Mouse (Mus musculus) MEL (cell line): ENCODE measurements at regions not wholly inside any gene's neighbourhood (a gene's known extent, or its start where the extent isn't known, plus 50 kb on each side); places are given as distances from the start of the nearest gene placed in this dataset.
A peak's percentile ranks its signal among the peaks of the same experiment; 100 is the strongest.

ENCODE experiments used
- DNase-seq: peaks from one replicate; pipeline ENCODE4 v3.0.0; 2011; ENCODE audit warnings: low read depth, low spot score
- H3K27ac ChIP-seq: 2 replicates; pipeline ENCODE4 v1.5.1; 2012; ENCODE audit warnings: low read depth, mild to moderate bottlenecking, control low read depth, low read length, moderate library complexity; ENCODE audit not compliant: control insufficient read depth
- H3K27me3 ChIP-seq, 2 experiments: fragments of 150-350 bp in 1 of 2; sonication (generic) in 1 of 2; 2 replicates each; pipeline ENCODE4 v1.6.1; 2012; ENCODE audit warnings: low read length in 2 of 2, mild to moderate bottlenecking in 2 of 2, improper control_type of control experiment in 1 of 2, moderate library complexity in 1 of 2; ENCODE audit not compliant: insufficient read depth in 2 of 2, control insufficient read depth in 1 of 2
- H3K36me3 ChIP-seq, 2 experiments: 2 replicates each; pipeline ENCODE4 v1.6.1; 2012 to 2014; ENCODE audit warnings: low read length in 2 of 2, improper control_type of control experiment in 1 of 2, inconsistent platforms in 1 of 2, mild to moderate bottlenecking in 1 of 2; ENCODE audit not compliant: insufficient read depth in 2 of 2, control insufficient read depth in 1 of 2
- H3K4me1 ChIP-seq, 2 experiments: fragments of 150-350 bp in 1 of 2; sonication (generic) in 1 of 2; 2 replicates each; pipeline ENCODE4 v1.6.1; 2012; ENCODE audit warnings: low read length in 2 of 2, improper control_type of control experiment in 1 of 2, mild to moderate bottlenecking in 1 of 2; ENCODE audit not compliant: insufficient read depth in 2 of 2, control insufficient read depth in 1 of 2
- H3K4me3 ChIP-seq, 2 experiments: fragments of 150-350 bp in 1 of 2; sonication (generic) in 1 of 2; 2 replicates each; pipeline ENCODE4 v1.5.1; 2012; ENCODE audit warnings: low read depth in 2 of 2, low read length in 2 of 2, mild to moderate bottlenecking in 2 of 2, moderate library complexity in 2 of 2, control low read depth in 1 of 2, improper control_type of control experiment in 1 of 2; ENCODE audit not compliant: control insufficient read depth in 1 of 2, insufficient read depth in 1 of 2
- H3K79me2 ChIP-seq: 2 replicates; pipeline ENCODE4 v1.6.1; 2012; ENCODE audit warnings: mild to moderate bottlenecking, low read length, moderate library complexity; ENCODE audit not compliant: control insufficient read depth, poor library complexity, insufficient read depth
- H3K9ac ChIP-seq: 2 replicates; pipeline ENCODE4 v1.6.1; 2012; ENCODE audit warnings: low read depth, mild to moderate bottlenecking, control low read depth, low read length, moderate library complexity; ENCODE audit not compliant: control insufficient read depth, poor library complexity, severe bottlenecking
- H3K9me3 ChIP-seq: fragments of 150-350 bp; sonication (generic); replicated peaks from 2 replicates; pipeline ENCODE4 v1.6.1; 2012; ENCODE audit warnings: mild to moderate bottlenecking, low read length, improper control_type of control experiment, moderate library complexity; ENCODE audit not compliant: insufficient read depth
- BHLHE40 ChIP-seq: IDR thresholded peaks from 2 replicates; pipeline ENCODE4 v1.6.1; 2012; ENCODE audit warnings: low read depth, mild to moderate bottlenecking, inconsistent platforms, low read length, improper control_type of control experiment, borderline replicate concordance
- E2F4 ChIP-seq: IDR thresholded peaks from 2 replicates; pipeline ENCODE4 v1.6.1; 2011; ENCODE audit warnings: low read depth, low read length, improper control_type of control experiment, borderline replicate concordance
- ELF1 ChIP-seq: IDR thresholded peaks from 2 replicates; pipeline ENCODE4 v1.6.1; 2014; ENCODE audit warnings: low read depth, mild to moderate bottlenecking, inconsistent platforms, low read length, improper control_type of control experiment, moderate library complexity
- EP300 ChIP-seq, 2 experiments: IDR thresholded peaks; 2 replicates each; pipeline ENCODE4 v1.6.1; 2011; ENCODE audit warnings: improper control_type of control experiment in 2 of 2, low read length in 2 of 2, low read depth in 1 of 2, mild to moderate bottlenecking in 1 of 2
- ETS1 ChIP-seq: IDR thresholded peaks from 2 replicates; pipeline ENCODE4 v1.6.1; 2012; ENCODE audit warnings: low read depth, mild to moderate bottlenecking, inconsistent platforms, low read length, improper control_type of control experiment, moderate library complexity
- GATA1 ChIP-seq: IDR thresholded peaks from 2 replicates; pipeline ENCODE4 v1.6.1; 2011; ENCODE audit warnings: low read depth, low read length, improper control_type of control experiment
- HCFC1 ChIP-seq: IDR thresholded peaks from 2 replicates; pipeline ENCODE4 v1.6.1; 2012; ENCODE audit warnings: low read depth, mild to moderate bottlenecking, inconsistent platforms, low read length, improper control_type of control experiment, moderate library complexity
- KAT2A ChIP-seq: conservative IDR thresholded peaks from 2 replicates; pipeline ENCODE4 v1.6.1; 2012; ENCODE audit warnings: low read depth, low read length, improper control_type of control experiment, inconsistent platforms
- MAFK ChIP-seq: IDR thresholded peaks from 2 replicates; pipeline ENCODE4 v1.6.1; 2011; ENCODE audit warnings: low read depth, mild to moderate bottlenecking, low read length, improper control_type of control experiment, borderline replicate concordance
- MAX ChIP-seq: IDR thresholded peaks from 2 replicates; pipeline ENCODE4 v1.6.1; 2011; ENCODE audit warnings: low read length, improper control_type of control experiment
- MAZ ChIP-seq: IDR thresholded peaks from 2 replicates; pipeline ENCODE4 v1.6.1; 2012; ENCODE audit warnings: low read depth, mild to moderate bottlenecking, inconsistent platforms, low read length, improper control_type of control experiment
- MEF2A ChIP-seq: IDR thresholded peaks from 2 replicates; pipeline ENCODE4 v1.6.1; 2014; ENCODE audit warnings: low read depth, mild to moderate bottlenecking, inconsistent platforms, low read length, improper control_type of control experiment; ENCODE audit not compliant: poor library complexity, insufficient replicate concordance, severe bottlenecking; ENCODE audit errors: extremely low read depth
- MXI1 ChIP-seq: IDR thresholded peaks from 2 replicates; pipeline ENCODE4 v1.6.1; 2011; ENCODE audit warnings: mild to moderate bottlenecking, low read depth, low read length, improper control_type of control experiment
- MYB ChIP-seq: IDR thresholded peaks from 2 replicates; pipeline ENCODE4 v1.6.1; 2011; ENCODE audit warnings: mild to moderate bottlenecking, low read depth, low read length, improper control_type of control experiment
- MYC ChIP-seq: IDR thresholded peaks from 2 replicates; pipeline ENCODE4 v1.6.1; 2011; ENCODE audit warnings: low read depth, mild to moderate bottlenecking, low read length, improper control_type of control experiment, moderate library complexity
- NELFE ChIP-seq: IDR thresholded peaks from 2 replicates; pipeline ENCODE4 v1.6.1; 2011; ENCODE audit warnings: low read depth, low read length, improper control_type of control experiment
- NRF1 ChIP-seq: IDR thresholded peaks from 2 replicates; pipeline ENCODE4 v1.6.1; 2014; ENCODE audit warnings: low read depth, mild to moderate bottlenecking, inconsistent platforms, low read length, improper control_type of control experiment, moderate library complexity; ENCODE audit not compliant: poor library complexity, insufficient read depth, severe bottlenecking
- POLR2A ChIP-seq, 2 experiments: IDR thresholded peaks; 2 replicates each; pipeline ENCODE4 v1.6.1; 2011 to 2012; ENCODE audit warnings: low read length in 2 of 2, mild to moderate bottlenecking in 2 of 2, control low read depth in 1 of 2, improper control_type of control experiment in 1 of 2, low read depth in 1 of 2, moderate library complexity in 1 of 2; ENCODE audit not compliant: control insufficient read depth in 1 of 2, insufficient read depth in 1 of 2, poor library complexity in 1 of 2
- POLR2AphosphoS2 ChIP-seq: IDR thresholded peaks from 2 replicates; pipeline ENCODE4 v1.6.1; 2011; ENCODE audit warnings: low read length, improper control_type of control experiment
- RAD21 ChIP-seq: IDR thresholded peaks from 2 replicates; pipeline ENCODE4 v1.6.1; 2011; ENCODE audit warnings: mild to moderate bottlenecking, low read depth, low read length, improper control_type of control experiment
- RCOR1 ChIP-seq: IDR thresholded peaks from 2 replicates; pipeline ENCODE4 v1.6.1; 2012; ENCODE audit warnings: low read depth, mild to moderate bottlenecking, inconsistent platforms, low read length, improper control_type of control experiment
- SIN3A ChIP-seq: IDR thresholded peaks from 2 replicates; pipeline ENCODE4 v1.6.1; 2012; ENCODE audit warnings: low read length, improper control_type of control experiment, inconsistent platforms
- USF1 ChIP-seq: IDR thresholded peaks from 2 replicates; pipeline ENCODE4 v1.6.1; 2014; ENCODE audit warnings: low read depth, mild to moderate bottlenecking, inconsistent platforms, low read length, improper control_type of control experiment, moderate library complexity
- USF2 ChIP-seq, 2 experiments: IDR thresholded peaks; 2 replicates each; pipeline ENCODE4 v1.6.1; 2011 to 2012; ENCODE audit warnings: improper control_type of control experiment in 2 of 2, low read length in 2 of 2, borderline replicate concordance in 1 of 2, inconsistent platforms in 1 of 2, low read depth in 1 of 2, mild to moderate bottlenecking in 1 of 2; ENCODE audit not compliant: insufficient read depth in 1 of 2
- ZC3H11A ChIP-seq: IDR thresholded peaks from 2 replicates; pipeline ENCODE4 v1.6.1; 2012; ENCODE audit warnings: low read depth, mild to moderate bottlenecking, inconsistent platforms, low read length, improper control_type of control experiment
- ZKSCAN1 ChIP-seq: IDR thresholded peaks from 2 replicates; pipeline ENCODE4 v1.6.1; 2012; ENCODE audit warnings: low read depth, mild to moderate bottlenecking, inconsistent platforms, low read length, improper control_type of control experiment, moderate library complexity

GRCm38 (mm10) chr10:118046831-118047230 lies 94.8 kb upstream of the Mdm1 start:
- Histone ChIP-seq H3K4me1 (peaks cover 3 to 25% of the 10 kb centered on the region in 2 experiments; a peak in 2 of 4 replicates), H3K27ac (no peak overlapping the region; the same call in 1 of the 2 replicates), H3K27me3 (no peaks in the 10 kb centered on the region), H3K36me3 (peaks cover 0 to 17% of the 10 kb centered on the region in 2 experiments; a peak in 2 of 4 replicates), H3K9ac (no peak overlapping the region), H3K4me3 (no peak overlapping the region), H3K79me2 (no peaks in the 10 kb centered on the region), H3K9me3 (no peaks in the 10 kb centered on the region)
- DNase-seq: no peak
- TF ChIP-seq RAD21: no peak
- no peak for TF ChIP-seq USF1
- no peak for TF ChIP-seq ELF1
- no peak for TF ChIP-seq MEF2A
- no peak for TF ChIP-seq MXI1
- TF ChIP-seq ZC3H11A: no peak
- TF ChIP-seq NELFE: no peak
- TF ChIP-seq MAFK: no peak
- TF ChIP-seq GATA1: no peak
- no peak for TF ChIP-seq MAZ
- TF ChIP-seq NRF1: no peak
- TF ChIP-seq MYB: no peak
- TF ChIP-seq POLR2A (IDR thresholded peaks at IDR 0.05; ENCODE audit: control insufficient read depth in 1 of 2, insufficient read depth in 1 of 2, low read depth in 1 of 2, low read length in 2 of 2, poor library complexity in 1 of 2): no peak

DNA sequence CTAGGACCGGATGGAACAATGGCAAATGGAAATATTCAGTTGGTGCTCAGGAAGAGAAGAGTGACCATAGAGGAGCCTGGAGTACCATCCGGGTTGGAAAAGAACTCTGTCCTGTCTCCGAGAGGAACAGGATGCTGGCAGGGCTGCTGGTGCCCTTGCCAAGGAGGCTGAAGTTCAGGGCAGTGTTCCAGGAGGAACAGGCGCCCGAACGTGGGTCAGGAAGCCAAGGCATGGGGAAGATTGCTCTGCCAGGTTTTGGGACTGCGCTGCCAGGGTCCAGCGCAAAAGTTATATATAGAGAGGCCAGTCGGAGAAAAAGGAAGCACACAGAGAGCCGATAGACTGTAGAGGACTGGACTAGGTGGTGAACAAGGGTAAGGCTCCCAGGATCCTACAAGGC lies 92.3 kb upstream of the Mdm1 start:
- Histone ChIP-seq H3K9ac (no peak overlapping the region), H3K27me3 (no peaks in the 10 kb centered on the region), H3K27ac (peak overlapping the region; percentile 97; the same call in 1 of the 2 replicates), H3K79me2 (no peaks in the 10 kb centered on the region), H3K4me1 (peaks cover 3 to 25% of the 10 kb centered on the region in 2 experiments; a peak in 2 of 4 replicates), H3K4me3 (no peak overlapping the region), H3K9me3 (no peaks in the 10 kb centered on the region), H3K36me3 (peaks cover 0 to 17% of the 10 kb centered on the region in 2 experiments; a peak in 2 of 4 replicates)
- TF ChIP-seq NRF1: no peak
- no peak for TF ChIP-seq NELFE
- TF ChIP-seq MYC: no peak
- no peak for TF ChIP-seq E2F4
- TF ChIP-seq HCFC1: no peak
- no peak for TF ChIP-seq MEF2A
- TF ChIP-seq POLR2A (IDR thresholded peaks at IDR 0.05; ENCODE audit: control insufficient read depth in 1 of 2, insufficient read depth in 1 of 2, low read depth in 1 of 2, low read length in 2 of 2, poor library complexity in 1 of 2): no peak
- TF ChIP-seq USF2 (IDR thresholded peaks at IDR 0.05; ENCODE audit: borderline replicate concordance in 1 of 2, insufficient read depth in 1 of 2, low read depth in 1 of 2, low read length in 2 of 2): no peak
- TF ChIP-seq EP300 (IDR thresholded peaks at IDR 0.05; ENCODE audit: low read depth in 1 of 2, low read length in 2 of 2): no peak
- TF ChIP-seq ETS1: no peak
- no peak for TF ChIP-seq ZC3H11A
- no peak for TF ChIP-seq BHLHE40
- no peak for TF ChIP-seq MAX
- TF ChIP-seq RAD21: no peak
- no peak for TF ChIP-seq RCOR1
- TF ChIP-seq POLR2AphosphoS2: no peak
- TF ChIP-seq ZKSCAN1: no peak
- no peak for TF ChIP-seq SIN3A
- TF ChIP-seq KAT2A: no peak
- DNase-seq: no peak
